Mouse (Mus musculus): ENCODE results near the gene Igsf8. TPM values are rescaled to one million over a fixed set of nuclear protein-coding genes. Genes with fewer than 3 reads are reported as not detected.

Igsf8 gene
- total and polyA plus RNA-seq, 3 experiments = 10.9 to 39.9 (median 13.5) TPM

- 34% methylated on average over 2 of the region's 2 CpGs for WGBS
- Histone ChIP-seq H3K27me3 (ENCODE audit: control insufficient read depth, insufficient read depth, low read length) (no peaks in the 10 kb centered on the region), H3K4me1 (ENCODE audit: control insufficient read depth, insufficient read depth, low read length) (peaks cover 2% of the 10 kb centered on the region; the same call in 1 of the 2 replicates), H3K36me3 (ENCODE audit: control insufficient read depth, insufficient read depth, low read length) (peaks cover under 1% of the 10 kb centered on the region; the same call in 1 of the 2 replicates), H3K79me2 (replicated peaks; ENCODE audit: control insufficient read depth, insufficient read depth, low read length) (no peaks in the 10 kb centered on the region), H3K9ac (ENCODE audit: low read depth, low read length) (no peak overlapping the region), H3K27ac (no peak overlapping the region), H3K4me3 (no peak overlapping the region)
- DNase-seq = peak; percentile 16 to 48
- no peak for TF ChIP-seq POLR2A (IDR thresholded peaks at IDR 0.05; ENCODE audit: insufficient read depth, low read depth, low read length)
- peak; percentile 82 for TF ChIP-seq CTCF (IDR thresholded peaks at IDR 0.05)
- TF ChIP-seq EP300 (IDR thresholded peaks at IDR 0.05; ENCODE audit: insufficient read depth, low read depth, low read length) = 0 out of 2 replicates have a peak, but pooled peaks have one; percentile 30
- intact Hi-C loops (cut with DNase I) = loop anchor here (2.0 to 5.0 kb wide), 3 partner anchors 31 to 85 kb away; no protein-coding TSS in a partner anchor
Measured at GRCm38 (mm10) chr1:172247679-172248078, 13.8 kb upstream of the Igsf8 start.

- no peaks in the 10 kb centered on the region for H3K79me2 ChIP-seq (replicated peaks; ENCODE audit: control insufficient read depth, insufficient read depth, low read length)
- intact Hi-C loops (cut with DNase I) = no loop called here
- H3K4me1 ChIP-seq (ENCODE audit: control insufficient read depth, insufficient read depth, low read length) = no peaks in the 10 kb centered on the region; the same call in 1 of the 2 replicates
- H3K27me3 ChIP-seq (ENCODE audit: control insufficient read depth, insufficient read depth, low read length) = no peaks in the 10 kb centered on the region
- no peak within 1 kb of the TSS for H3K9ac ChIP-seq (ENCODE audit: low read depth, low read length)
- no peak for TF ChIP-seq POLR2A (IDR thresholded peaks at IDR 0.05; ENCODE audit: insufficient read depth, low read depth, low read length)
- TF ChIP-seq EP300 (IDR thresholded peaks at IDR 0.05; ENCODE audit: insufficient read depth, low read depth, low read length) = no peak
- no peak for TF ChIP-seq CTCF (IDR thresholded peaks at IDR 0.05)
- H3K36me3 ChIP-seq (ENCODE audit: control insufficient read depth, insufficient read depth, low read length) = no peaks in the 10 kb centered on the region
- 90% methylated on average over 6 of the region's 6 CpGs for WGBS
- DNase-seq = no peak
- H3K4me3 ChIP-seq = no peak within 1 kb of the TSS
- no peak within 1 kb of the TSS for H3K27ac ChIP-seq
Measured at GRCm38 (mm10) chr1:172258314-172258713, 3.1 kb upstream of the Igsf8 start, which contains the start of gene Atp1a4. Gene Atp1a4, minus strand, starts transcription at chr1:172258414.

- TF ChIP-seq EP300 (IDR thresholded peaks at IDR 0.05; ENCODE audit: insufficient read depth, low read depth, low read length) (no peak), POLR2A (IDR thresholded peaks at IDR 0.05; ENCODE audit: insufficient read depth, low read depth, low read length) (no peak), CTCF (IDR thresholded peaks at IDR 0.05) (no peak)
- intact Hi-C loops (cut with DNase I) = no loop called here
- Histone ChIP-seq H3K36me3 (ENCODE audit: control insufficient read depth, insufficient read depth, low read length) (no peaks in the 10 kb centered on the region), H3K79me2 (replicated peaks; ENCODE audit: control insufficient read depth, insufficient read depth, low read length) (no peaks in the 10 kb centered on the region), H3K9ac (ENCODE audit: low read depth, low read length) (no peak overlapping the region), H3K4me3 (no peak overlapping the region), H3K27me3 (ENCODE audit: control insufficient read depth, insufficient read depth, low read length) (no peaks in the 10 kb centered on the region), H3K27ac (no peak overlapping the region), H3K4me1 (ENCODE audit: control insufficient read depth, insufficient read depth, low read length) (peaks cover 2% of the 10 kb centered on the region)
- no peak for DNase-seq
- WGBS = 85% methylated on average over 3 of the region's 3 CpGs
Measured at GRCm38 (mm10) chr1:172271208-172271607, 9.8 kb downstream of the Igsf8 start.

GRCm38 (mm10) chr1:172271765-172272164 lies 10.3 kb downstream of the Igsf8 start:
- Histone ChIP-seq H3K79me2 (replicated peaks; ENCODE audit: control insufficient read depth, insufficient read depth, low read length) (no peaks in the 10 kb centered on the region), H3K27me3 (ENCODE audit: control insufficient read depth, insufficient read depth, low read length) (no peaks in the 10 kb centered on the region), H3K4me3 (no peak overlapping the region), H3K9ac (ENCODE audit: low read depth, low read length) (no peak overlapping the region), H3K4me1 (ENCODE audit: control insufficient read depth, insufficient read depth, low read length) (peaks cover 2% of the 10 kb centered on the region), H3K36me3 (ENCODE audit: control insufficient read depth, insufficient read depth, low read length) (no peaks in the 10 kb centered on the region), H3K27ac (no peak overlapping the region)
- intact Hi-C loops (cut with DNase I) = no loop called here
- no peak for DNase-seq
- 76% methylated on average over 10 of the region's 10 CpGs for WGBS
- TF ChIP-seq POLR2A (IDR thresholded peaks at IDR 0.05; ENCODE audit: insufficient read depth, low read depth, low read length) (peak; percentile 54; the same call in 1 of the 2 replicates), EP300 (IDR thresholded peaks at IDR 0.05; ENCODE audit: insufficient read depth, low read depth, low read length) (0 out of 2 replicates have a peak, but pooled peaks have one; percentile 7), CTCF (IDR thresholded peaks at IDR 0.05) (no peak)

GRCm38 (mm10) chr1:172273386-172273785 lies 11.9 kb downstream of the Igsf8 start:
- WGBS = 65% methylated on average over 6 of the region's 6 CpGs
- Histone ChIP-seq H3K4me3 (no peak overlapping the region), H3K27ac (no peak overlapping the region; the same call in 1 of the 2 replicates), H3K27me3 (ENCODE audit: control insufficient read depth, insufficient read depth, low read length) (no peaks in the 10 kb centered on the region), H3K9ac (ENCODE audit: low read depth, low read length) (no peak overlapping the region), H3K79me2 (replicated peaks; ENCODE audit: control insufficient read depth, insufficient read depth, low read length) (no peaks in the 10 kb centered on the region), H3K4me1 (ENCODE audit: control insufficient read depth, insufficient read depth, low read length) (peaks cover 2% of the 10 kb centered on the region), H3K36me3 (ENCODE audit: control insufficient read depth, insufficient read depth, low read length) (no peaks in the 10 kb centered on the region)
- 0 out of 2 replicates have a peak, but pooled peaks have one; percentile 13 for TF ChIP-seq EP300 (IDR thresholded peaks at IDR 0.05; ENCODE audit: insufficient read depth, low read depth, low read length)
- no peak for TF ChIP-seq CTCF (IDR thresholded peaks at IDR 0.05)
- peak; percentile 40; the same call in 1 of the 2 replicates for TF ChIP-seq POLR2A (IDR thresholded peaks at IDR 0.05; ENCODE audit: insufficient read depth, low read depth, low read length)
- DNase-seq = peak in 1 of 2 experiments; percentile 43
- intact Hi-C loops (cut with DNase I) = no loop called here

- H3K27me3 ChIP-seq (ENCODE audit: control insufficient read depth, insufficient read depth, low read length) = no peaks in the 10 kb centered on the region
- H3K27ac ChIP-seq = no peak overlapping the region
- H3K4me3 ChIP-seq = no peak overlapping the region
- H3K36me3 ChIP-seq (ENCODE audit: control insufficient read depth, insufficient read depth, low read length) = no peaks in the 10 kb centered on the region
- no peaks in the 10 kb centered on the region for H3K79me2 ChIP-seq (replicated peaks; ENCODE audit: control insufficient read depth, insufficient read depth, low read length)
- no peak for DNase-seq
- 49% methylated on average over 5 of the region's 5 CpGs for WGBS
- TF ChIP-seq EP300 (IDR thresholded peaks at IDR 0.05; ENCODE audit: insufficient read depth, low read depth, low read length) (no peak), POLR2A (IDR thresholded peaks at IDR 0.05; ENCODE audit: insufficient read depth, low read depth, low read length) (no peak), CTCF (IDR thresholded peaks at IDR 0.05) (no peak)
- H3K4me1 ChIP-seq (ENCODE audit: control insufficient read depth, insufficient read depth, low read length) = peaks cover 2% of the 10 kb centered on the region
- intact Hi-C loops (cut with DNase I) = no loop called here
- no peak overlapping the region for H3K9ac ChIP-seq (ENCODE audit: low read depth, low read length)
Measured at GRCm38 (mm10) chr1:172274116-172274515, 12.7 kb downstream of the Igsf8 start.
